Mouse (Mus musculus): Measurements from ENCODE around the gene Pex3.

GRCm38 (mm10) chr10:13564364-13565079 lies 11.6 kb upstream of the Pex3 start:
- peak; percentile 88 for TF ChIP-seq CTCF (IDR thresholded peaks at IDR 0.05; ENCODE audit: control insufficient read depth, insufficient read depth, insufficient replicate concordance, low read depth, low read length)
- no peak for TF ChIP-seq POLR2A (IDR thresholded peaks at IDR 0.05; ENCODE audit: control insufficient read depth, low read depth, low read length)
